Mouse (Mus musculus) monocyte, adult 5-6 weeks (primary cell): Measurements from ENCODE around the gene Tbl1xr1. TPM values are rescaled to one million over a fixed set of nuclear protein-coding genes. Genes with fewer than 3 reads are reported as not detected.

Source experiments
- ATAC-seq: fragments of 153-309, 156-312 bp; replicated peaks from 2 replicates; pipeline ENCODE4 v1.8.0; 2017; ENCODE audit warnings: mild to moderate bottlenecking; ENCODE audit not compliant: low TSS enrichment, insufficient number of reproducible peaks, severe bottlenecking, poor library complexity, low FRiP score
- total RNA-seq: library from RNA; stranded (forward); fragments of 200-1000, 200-491, 200-594 nt; gene quantifications from 3 replicates; pipeline ENCODE4 v1.2.3, GENCODE M21; 2017

The Tbl1xr1 gene
- total RNA-seq, 1 experiment from 2014 or later, result 89.1 TPM

- no peak for ATAC-seq
These were observed 96.0 kb downstream of the Tbl1xr1 start for GRCm38 (mm10) chr3:22172410-22172809.

GRCm38 (mm10) chr3:22173171-22173570 lies 96.7 kb downstream of the Tbl1xr1 start:
- no peak for ATAC-seq

GRCm38 (mm10) chr3:22174232-22174631 lies 97.8 kb downstream of the Tbl1xr1 start:
- ATAC-seq, result no peak

- ATAC-seq, result no peak
These were observed 103.6 kb downstream of the Tbl1xr1 start for GRCm38 (mm10) chr3:22180076-22180475.

GRCm38 (mm10) chr3:22181026-22181425 lies 104.6 kb downstream of the Tbl1xr1 start:
- ATAC-seq, result no peak

- no peak for ATAC-seq
These were observed 108.8 kb downstream of the Tbl1xr1 start for GRCm38 (mm10) chr3:22185265-22185664.

- ATAC-seq, result no peak
These were observed 114.0 kb downstream of the Tbl1xr1 start for GRCm38 (mm10) chr3:22190498-22190897.

GRCm38 (mm10) chr3:22192931-22193330 lies 116.5 kb downstream of the Tbl1xr1 start:
- ATAC-seq, result no peak

GRCm38 (mm10) chr3:22194185-22194856 lies 117.9 kb downstream of the Tbl1xr1 start:
- ATAC-seq, result no peak

- no peak for ATAC-seq
These were observed 122.3 kb downstream of the Tbl1xr1 start for GRCm38 (mm10) chr3:22198802-22199201.

GRCm38 (mm10) chr3:22204186-22204585 lies 127.7 kb downstream of the Tbl1xr1 start:
- ATAC-seq, result no peak

GRCm38 (mm10) chr3:22221557-22221956 lies 145.1 kb downstream of the Tbl1xr1 start:
- no peak for ATAC-seq

GRCm38 (mm10) chr3:22222351-22222750 lies 145.9 kb downstream of the Tbl1xr1 start:
- ATAC-seq, result no peak

GRCm38 (mm10) chr3:22223023-22223422 lies 146.6 kb downstream of the Tbl1xr1 start:
- no peak for ATAC-seq

GRCm38 (mm10) chr3:22228052-22228451 lies 151.6 kb downstream of the Tbl1xr1 start:
- no peak for ATAC-seq

- ATAC-seq, result no peak
These were observed 154.2 kb downstream of the Tbl1xr1 start for GRCm38 (mm10) chr3:22230635-22231034.

- no peak for ATAC-seq
These were observed 161.9 kb downstream of the Tbl1xr1 start for GRCm38 (mm10) chr3:22238106-22238900.
